Mouse (Mus musculus) olfactory bulb, adult 2 months (tissue): ENCODE data around the gene Adh6a.
"Not testable (repeated sequence)": the region's sequence is repeated elsewhere in the genome, so short reads cannot be mapped to it uniquely, and the experiment has no call there.

ENCODE experiments used
- CTCF ChIP-seq: fragments of 200-500 bp; IDR thresholded peaks from 2 replicates; pipeline ENCODE4 v1.5.1; 2012; ENCODE audit warnings: low read depth, mild to moderate bottlenecking, low read length, moderate library complexity; ENCODE audit not compliant: insufficient read depth
- POLR2A ChIP-seq: fragments of 200-500 bp; IDR thresholded peaks from 2 replicates; pipeline ENCODE4 v1.6.1; 2012; ENCODE audit warnings: mild to moderate bottlenecking, low read depth, low read length, moderate library complexity; ENCODE audit not compliant: insufficient read depth

- not testable (repeated sequence) for TF ChIP-seq CTCF, POLR2A
Observed at GRCm38 (mm10) chr3:138370289-138370688, 57.2 kb downstream of the Adh6a start.
